Mouse (Mus musculus) forebrain, embryonic 16.5 days (tissue): ENCODE measurements around the gene Plxna4. TPM values are rescaled to one million over a fixed set of nuclear protein-coding genes. Genes with fewer than 3 reads are reported as not detected.

Source experiments
- ATAC-seq: fragments of 200-750 bp; cut with Nextera tagmentation; 2 replicates; pipeline ENCODE4 v1.8.0; 2017; ENCODE audit warnings: mild to moderate bottlenecking, moderate library complexity
- H3K27ac ChIP-seq: fragments of 300-500 bp; sonication (generic); 2 replicates; pipeline ENCODE4 v1.5.1; 2014; ENCODE audit warnings: low read length, control low read depth
- H3K27me3 ChIP-seq: fragments of 300-500 bp; sonication (generic); replicated peaks from 2 replicates; pipeline ENCODE4 v1.6.1; 2014; ENCODE audit warnings: low read length; ENCODE audit not compliant: control insufficient read depth, insufficient read depth
- H3K36me3 ChIP-seq: fragments of 300-500 bp; sonication (generic); 2 replicates; pipeline ENCODE4 v1.6.1; 2014; ENCODE audit not compliant: control insufficient read depth, insufficient read depth
- H3K4me1 ChIP-seq: fragments of 300-500 bp; sonication (generic); replicated peaks from 2 replicates; pipeline ENCODE4 v1.6.1; 2014; ENCODE audit warnings: low read length; ENCODE audit not compliant: control insufficient read depth, insufficient read depth
- H3K4me2 ChIP-seq: fragments of 300-500 bp; sonication (generic); 2 replicates; pipeline ENCODE4 v1.6.1; 2014; ENCODE audit warnings: mild to moderate bottlenecking, low read length, control low read depth
- H3K4me3 ChIP-seq: fragments of 300-500 bp; sonication (generic); replicated peaks from 2 replicates; pipeline ENCODE4 v1.5.1; 2014; ENCODE audit warnings: mild to moderate bottlenecking, low read length, control low read depth
- H3K9ac ChIP-seq: fragments of 300-500 bp; sonication (generic); replicated peaks from 2 replicates; pipeline ENCODE4 v1.6.1; 2014; ENCODE audit warnings: low read depth, low read length, control low read depth
- H3K9me3 ChIP-seq: fragments of 300-500 bp; sonication (generic); 2 replicates; pipeline ENCODE4 v1.6.1; 2016; ENCODE audit warnings: low read length; ENCODE audit not compliant: control insufficient read depth
- WGBS: fragments of 180-500 bp; shearing (Covaris S2); extraction: QIAGEN DNeasy Blood & Tissue Kit; methylation state at CpG from one replicate; pipeline ENCODE4 v1.1.7; 2014; 5-methylcytosine and 5-hydroxymethylcytosine counted together
- polyA plus RNA-seq: library from polyadenylated mRNA; unstranded; fragments of >200 nt; fragmentation: Nextera tagmentation; extraction: Ambion mirVana; gene quantifications from 2 replicates; pipeline ENCODE4 v1.2.1, GENCODE M21; 2015

Plxna4 gene
- polyA plus RNA-seq, 1 experiment from 2014 or later = 25.8 TPM

DNA sequence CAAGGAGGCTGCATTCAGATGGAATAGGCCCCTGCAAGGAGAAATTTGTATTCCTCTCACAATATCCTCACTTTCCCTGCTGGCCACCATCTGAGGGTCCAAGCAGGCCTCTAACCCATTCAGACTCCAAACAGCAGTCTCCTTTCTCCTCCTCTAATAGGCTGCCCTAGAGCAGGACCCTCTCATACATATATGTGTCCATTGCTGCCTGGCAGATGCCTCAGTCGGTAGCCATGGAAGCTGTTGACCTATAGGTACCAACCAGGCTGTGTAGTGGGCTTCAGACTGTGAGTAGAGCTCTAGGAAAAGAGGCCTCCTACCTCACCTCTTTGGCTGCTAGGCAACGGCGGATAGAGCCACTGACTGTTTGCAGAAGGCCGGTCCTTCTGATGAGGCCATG is 225.6 kb downstream of the Plxna4 start:
- Histone ChIP-seq H3K9me3 (no peaks in the 10 kb centered on the region), H3K4me2 (no peak overlapping the region), H3K9ac (no peak overlapping the region), H3K4me3 (no peak overlapping the region), H3K36me3 (no peaks in the 10 kb centered on the region), H3K27ac (no peak overlapping the region), H3K4me1 (peaks cover 35% of the 10 kb centered on the region), H3K27me3 (no peaks in the 10 kb centered on the region)
- peak; percentile 49 for ATAC-seq
- 64% methylated on average over 4 of the region's 4 CpGs for whole genome bisulfite sequencing

DNA sequence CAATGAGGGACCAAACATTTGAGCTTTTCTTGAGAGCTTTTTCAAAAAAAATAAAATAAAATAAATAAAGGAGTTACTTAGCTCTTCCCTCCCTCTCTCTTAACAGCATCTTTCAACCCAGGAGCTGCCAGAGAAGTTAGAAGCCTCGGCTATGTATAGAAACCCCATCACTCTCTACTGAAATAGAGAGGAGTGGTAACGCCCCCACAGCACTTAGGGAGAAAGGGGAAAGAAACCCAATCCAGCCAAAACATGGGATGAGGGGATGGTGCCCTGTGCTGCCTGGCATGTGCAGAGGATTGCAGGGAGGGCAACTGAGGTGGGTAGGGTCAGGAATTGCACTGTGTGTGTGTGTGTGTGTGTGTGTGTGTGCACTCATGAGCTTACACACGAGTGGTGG is 228.3 kb downstream of the Plxna4 start:
- Histone ChIP-seq H3K27ac (no peak overlapping the region), H3K27me3 (no peaks in the 10 kb centered on the region), H3K9ac (no peak overlapping the region), H3K36me3 (no peaks in the 10 kb centered on the region), H3K4me2 (no peak overlapping the region), H3K4me3 (no peak overlapping the region), H3K9me3 (no peaks in the 10 kb centered on the region), H3K4me1 (peaks cover 40% of the 10 kb centered on the region)
- no peak for ATAC-seq
- WGBS = 79% methylated on average over 3 of the region's 3 CpGs

DNA sequence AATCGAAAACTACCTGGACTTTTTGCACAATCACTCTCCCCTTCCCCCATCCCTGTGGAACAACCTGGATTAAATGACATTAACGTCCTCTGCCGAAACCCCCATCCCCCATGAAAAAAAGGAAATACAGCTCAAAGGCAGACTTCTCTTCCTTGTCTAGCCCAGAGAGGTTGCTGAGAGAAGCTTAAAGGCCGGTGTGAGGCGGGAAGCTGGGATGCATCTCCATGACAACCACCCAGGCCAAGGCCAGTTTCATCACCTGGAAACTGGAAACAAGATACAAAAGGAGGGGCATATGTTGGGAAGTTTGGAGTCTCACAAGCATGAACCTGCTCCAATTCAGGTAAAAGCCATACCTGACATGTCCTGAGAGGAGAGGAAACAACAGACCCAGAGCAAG is 230.5 kb downstream of the Plxna4 start:
- no peak overlapping the region for H3K4me3 ChIP-seq
- no peak overlapping the region for H3K27ac ChIP-seq
- peaks cover 20% of the 10 kb centered on the region for H3K4me1 ChIP-seq
- H3K4me2 ChIP-seq = no peak overlapping the region
- ATAC-seq = no peak
- H3K9ac ChIP-seq = no peak overlapping the region
- WGBS = 65% methylated on average over 5 of the region's 5 CpGs
- no peaks in the 10 kb centered on the region for H3K9me3 ChIP-seq
- no peaks in the 10 kb centered on the region for H3K36me3 ChIP-seq
- H3K27me3 ChIP-seq = no peaks in the 10 kb centered on the region

DNA sequence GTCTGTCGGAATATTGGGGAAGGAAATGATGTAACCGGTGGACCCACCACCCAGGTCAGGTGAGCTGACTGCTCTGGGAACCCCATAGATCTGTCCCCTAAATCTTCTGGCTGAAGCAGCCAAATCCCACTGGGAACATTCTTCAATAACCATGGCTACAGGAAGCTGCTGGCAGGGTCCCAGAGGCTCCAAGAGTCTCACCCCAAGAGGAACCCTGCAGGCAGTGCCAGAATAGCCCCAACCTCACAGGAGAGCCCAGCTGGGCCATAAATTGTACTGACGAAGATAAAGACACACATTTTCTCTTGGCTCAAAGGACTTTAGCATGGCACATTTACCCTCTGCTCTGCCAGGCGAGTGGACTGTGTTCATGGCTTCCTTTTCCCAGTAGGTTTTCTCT is 232.4 kb downstream of the Plxna4 start:
- Histone ChIP-seq H3K36me3 (no peaks in the 10 kb centered on the region), H3K9me3 (no peaks in the 10 kb centered on the region), H3K4me2 (no peak overlapping the region), H3K4me1 (peaks cover 11% of the 10 kb centered on the region), H3K27me3 (no peaks in the 10 kb centered on the region), H3K27ac (no peak overlapping the region), H3K9ac (no peak overlapping the region), H3K4me3 (no peak overlapping the region)
- ATAC-seq = peak; percentile 29; the same call in 1 of the 2 replicates
- 72% methylated on average over 4 of the region's 4 CpGs for WGBS

DNA sequence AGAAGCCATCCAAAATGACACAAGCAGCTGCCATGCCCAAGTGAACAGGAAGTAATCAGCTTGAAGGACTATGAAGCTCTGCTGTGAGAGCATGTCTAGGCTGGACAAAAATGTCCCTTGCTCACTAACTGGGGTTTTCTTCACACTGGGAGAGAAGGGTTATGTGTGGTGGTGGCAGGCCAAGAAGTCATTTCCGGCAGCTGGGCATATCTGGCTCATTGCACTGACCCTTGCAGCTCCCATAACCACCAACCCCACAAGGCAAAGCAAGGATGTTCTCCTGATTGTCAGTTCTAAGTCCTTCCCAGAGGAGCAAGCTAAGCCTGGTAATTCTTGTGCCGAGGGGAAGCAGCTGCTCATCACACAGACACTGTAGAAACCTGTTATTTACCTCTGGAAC is 239.0 kb downstream of the Plxna4 start:
- no peak for ATAC-seq
- Histone ChIP-seq H3K27ac (no peak overlapping the region), H3K36me3 (no peaks in the 10 kb centered on the region), H3K9me3 (no peaks in the 10 kb centered on the region), H3K9ac (no peak overlapping the region), H3K4me1 (peaks cover 6% of the 10 kb centered on the region), H3K27me3 (no peaks in the 10 kb centered on the region), H3K4me2 (no peak overlapping the region), H3K4me3 (no peak overlapping the region)
- 68% methylated on average over 2 of the region's 2 CpGs for WGBS

DNA sequence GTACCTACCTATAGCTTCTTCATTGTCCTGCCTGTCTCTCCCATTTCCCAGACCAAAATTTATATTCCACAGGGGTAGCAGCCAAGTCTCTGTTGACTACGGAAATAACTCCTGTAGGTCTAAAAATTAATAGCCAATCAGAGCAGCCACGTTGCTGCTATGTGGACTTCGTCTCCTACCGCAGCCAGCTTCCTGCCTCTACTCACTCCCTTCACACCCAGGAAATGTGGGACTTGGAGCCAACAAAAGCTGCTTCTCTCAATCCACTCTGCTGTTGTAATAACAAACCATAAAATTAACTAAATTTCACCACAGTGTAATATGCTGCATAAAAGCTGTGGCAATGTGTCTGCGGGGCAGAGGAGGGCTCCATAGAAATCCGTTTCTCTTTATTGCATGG is 239.9 kb downstream of the Plxna4 start:
- no peaks in the 10 kb centered on the region for H3K27me3 ChIP-seq
- no peak overlapping the region for H3K4me3 ChIP-seq
- H3K4me1 ChIP-seq = peaks cover 7% of the 10 kb centered on the region
- H3K4me2 ChIP-seq = no peak overlapping the region
- ATAC-seq = 0 out of 2 replicates have a peak, but pooled peaks have one; percentile 12
- H3K27ac ChIP-seq = no peak overlapping the region
- H3K9me3 ChIP-seq = no peaks in the 10 kb centered on the region
- H3K9ac ChIP-seq = no peak overlapping the region
- no peaks in the 10 kb centered on the region for H3K36me3 ChIP-seq
- 72% methylated on average over 6 of the region's 6 CpGs for WGBS

DNA sequence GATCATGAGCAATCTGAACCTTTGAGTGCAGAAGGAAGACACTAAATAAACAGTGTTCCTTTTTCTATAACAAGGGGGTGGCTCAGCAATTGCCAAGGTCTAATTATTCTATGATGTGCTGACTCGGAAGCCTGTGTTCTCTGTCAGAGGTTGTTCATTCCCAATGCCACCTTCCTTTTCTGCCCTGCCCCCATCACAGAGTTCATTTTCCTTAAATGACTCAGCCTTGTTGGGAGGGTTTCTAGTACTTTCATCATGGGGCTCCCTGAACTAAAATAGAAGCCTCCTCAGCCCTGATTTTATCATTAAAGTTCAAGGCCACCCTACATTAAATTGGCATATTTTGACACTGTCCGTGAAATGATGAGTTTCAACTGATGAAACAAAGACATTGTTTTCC is 242.0 kb downstream of the Plxna4 start:
- H3K27me3 ChIP-seq = no peaks in the 10 kb centered on the region
- H3K4me3 ChIP-seq = no peak overlapping the region
- WGBS = 75% methylated on average over 2 of the region's 2 CpGs
- no peak for ATAC-seq
- H3K4me1 ChIP-seq = peaks cover 10% of the 10 kb centered on the region
- H3K4me2 ChIP-seq = no peak overlapping the region
- no peak overlapping the region for H3K27ac ChIP-seq
- no peak overlapping the region for H3K9ac ChIP-seq
- H3K36me3 ChIP-seq = no peaks in the 10 kb centered on the region
- no peaks in the 10 kb centered on the region for H3K9me3 ChIP-seq

DNA sequence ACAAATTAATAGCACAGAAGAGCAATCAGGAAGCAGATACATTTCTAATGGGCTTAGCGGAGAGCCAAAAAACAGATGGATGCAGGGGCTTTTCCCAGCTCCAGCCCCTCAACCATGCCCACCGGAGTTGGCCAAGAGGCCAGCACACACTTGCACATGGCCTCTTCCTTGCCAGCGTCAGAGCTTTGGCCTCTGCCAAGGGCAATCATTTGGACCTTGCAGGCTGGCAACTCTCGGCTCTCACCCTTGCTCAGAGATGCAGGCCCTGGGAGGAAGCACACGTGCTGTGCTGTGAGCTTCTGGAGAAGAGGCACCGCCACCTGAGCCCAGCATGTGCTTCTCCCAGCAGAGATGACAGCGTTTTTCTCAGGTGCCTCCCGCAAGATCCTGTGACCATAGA is 245.3 kb downstream of the Plxna4 start:
- Histone ChIP-seq H3K4me3 (no peak overlapping the region), H3K27me3 (no peaks in the 10 kb centered on the region), H3K27ac (no peak overlapping the region), H3K9me3 (no peaks in the 10 kb centered on the region), H3K4me1 (peaks cover 4% of the 10 kb centered on the region), H3K4me2 (no peak overlapping the region), H3K9ac (no peak overlapping the region), H3K36me3 (no peaks in the 10 kb centered on the region)
- peak; percentile 38; the same call in 1 of the 2 replicates for ATAC-seq
- 77% methylated on average over 8 of the region's 8 CpGs for WGBS

DNA sequence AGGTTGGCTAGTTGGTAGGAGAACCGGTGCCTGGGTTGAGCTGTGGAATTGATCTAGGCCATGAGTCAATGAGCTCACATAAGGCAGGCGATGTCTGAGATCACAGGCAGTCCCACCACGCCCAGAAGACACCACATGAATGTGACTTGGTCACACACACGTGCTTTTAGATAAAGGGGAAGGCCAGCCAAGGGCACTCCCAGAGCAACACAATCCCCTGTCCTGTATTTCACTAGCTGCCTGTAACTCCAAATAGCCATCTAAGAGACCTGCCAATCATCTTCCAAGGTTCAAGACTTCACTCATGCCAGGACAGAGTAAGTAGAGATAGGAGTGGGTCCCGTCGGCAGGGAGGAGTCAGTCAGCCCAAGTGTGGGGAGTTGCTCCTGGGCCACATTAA is 245.7 kb downstream of the Plxna4 start:
- no peaks in the 10 kb centered on the region for H3K9me3 ChIP-seq
- H3K36me3 ChIP-seq = no peaks in the 10 kb centered on the region
- no peak overlapping the region for H3K4me3 ChIP-seq
- peaks cover 4% of the 10 kb centered on the region for H3K4me1 ChIP-seq
- WGBS = 88% methylated on average over 6 of the region's 6 CpGs
- ATAC-seq = no peak
- H3K27me3 ChIP-seq = no peaks in the 10 kb centered on the region
- no peak overlapping the region for H3K9ac ChIP-seq
- H3K27ac ChIP-seq = no peak overlapping the region; the same call in 1 of the 2 replicates
- H3K4me2 ChIP-seq = no peak overlapping the region

DNA sequence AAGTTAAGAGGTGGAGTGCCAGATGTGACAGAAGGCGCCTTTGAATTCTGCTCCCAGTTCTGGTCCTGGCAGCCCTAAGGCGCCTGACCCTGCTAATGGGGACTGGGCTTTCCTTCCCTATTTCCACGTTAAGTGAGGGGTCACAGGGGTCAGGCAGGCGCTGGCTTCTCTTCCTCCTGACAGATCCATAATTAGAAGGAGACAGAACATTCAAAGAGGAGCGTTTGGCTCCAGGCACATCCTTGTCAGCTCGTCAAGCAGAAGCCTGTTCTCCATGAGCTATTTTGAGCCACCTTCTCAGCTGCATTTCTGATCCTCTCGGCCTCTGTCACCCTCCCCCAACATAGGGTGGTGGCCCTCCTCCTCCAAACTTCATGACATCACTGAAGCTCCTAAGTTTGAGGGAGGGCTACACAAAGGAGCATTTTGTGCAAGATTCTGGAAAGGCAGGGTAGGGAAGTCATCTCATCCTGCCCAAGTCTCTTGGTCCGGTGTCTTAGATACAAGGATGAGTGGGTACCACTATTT is 249.5 kb downstream of the Plxna4 start:
- 53% methylated on average over 8 of the region's 8 CpGs for WGBS

More for the DNA sequence above, 249.5 kb downstream of the Plxna4 start:
- H3K36me3 ChIP-seq = no peaks in the 10 kb centered on the region
- H3K9ac ChIP-seq = no peak overlapping the region
- H3K27me3 ChIP-seq = no peaks in the 10 kb centered on the region
- no peak overlapping the region for H3K4me2 ChIP-seq
- no peaks in the 10 kb centered on the region for H3K9me3 ChIP-seq
- no peak overlapping the region for H3K27ac ChIP-seq
- H3K4me1 ChIP-seq = peaks cover 4% of the 10 kb centered on the region
- no peak for ATAC-seq
- no peak overlapping the region for H3K4me3 ChIP-seq
